Mouse (Mus musculus) liver, adult 2 months (tissue): Measurements from ENCODE around the gene Amh. TPM values are rescaled to one million over a fixed set of nuclear protein-coding genes. Genes with fewer than 3 reads are reported as not detected.

ENCODE experiments used
- DNase-seq: peaks from one replicate; pipeline ENCODE4 v3.0.0-alpha.2; 2011; ENCODE audit warnings: low read depth, low spot score; ENCODE audit errors: extremely low read depth
- H3K27ac ChIP-seq: fragments of 200-500 bp; replicated peaks from 2 replicates; pipeline ENCODE4 v1.5.1; 2012; ENCODE audit warnings: low read depth, mild to moderate bottlenecking, control low read depth, inconsistent platforms, low read length; ENCODE audit not compliant: insufficient read depth
- H3K27me3 ChIP-seq: fragments of 200-500 bp; 2 replicates; pipeline ENCODE4 v1.6.1; 2012; ENCODE audit warnings: mild to moderate bottlenecking, moderate library complexity, low read length, inconsistent platforms; ENCODE audit not compliant: control insufficient read depth, insufficient read depth
- H3K36me3 ChIP-seq: fragments of 200-500 bp; 2 replicates; pipeline ENCODE4 v1.6.1; 2012; ENCODE audit warnings: low read length, inconsistent platforms; ENCODE audit not compliant: control insufficient read depth, insufficient read depth
- H3K4me1 ChIP-seq: fragments of 200-500 bp; 2 replicates; pipeline ENCODE4 v1.6.1; 2011; ENCODE audit warnings: low read length; ENCODE audit not compliant: control insufficient read depth, insufficient read depth
- H3K4me3 ChIP-seq: fragments of 200-500 bp; 2 replicates; pipeline ENCODE4 v1.5.1; 2011; ENCODE audit warnings: low read depth, mild to moderate bottlenecking, control low read depth, low read length, moderate library complexity; ENCODE audit not compliant: insufficient read depth
- H3K79me2 ChIP-seq: fragments of 200-500 bp; 2 replicates; pipeline ENCODE4 v1.6.1; 2012; ENCODE audit warnings: inconsistent platforms, mild to moderate bottlenecking, low read length, moderate library complexity; ENCODE audit not compliant: control insufficient read depth, insufficient read depth
- H3K9ac ChIP-seq: fragments of 200-500 bp; 2 replicates; pipeline ENCODE4 v1.6.1; 2012; ENCODE audit warnings: low read depth, mild to moderate bottlenecking, control low read depth, inconsistent platforms, low read length
- CTCF ChIP-seq: fragments of 200-500 bp; IDR thresholded peaks from 2 replicates; pipeline ENCODE4 v1.5.1; 2011; ENCODE audit warnings: low read depth, low read length, control low read depth
- POLR2A ChIP-seq: fragments of 200-500 bp; IDR thresholded peaks from 2 replicates; pipeline ENCODE4 v1.6.1; 2011; ENCODE audit warnings: low read length, control low read depth; ENCODE audit not compliant: insufficient read depth; ENCODE audit errors: extremely low read depth
- WGBS: fragments of 180-500 bp; shearing (Covaris S2); methylation state at CpG from one replicate; pipeline ENCODE4 v1.1.7; 2018; 5-methylcytosine and 5-hydroxymethylcytosine counted together
- polyA plus RNA-seq: library from polyadenylated mRNA; depleted of rRNA; stranded (reverse); fragments of >200 nt; gene quantifications from 2 replicates; pipeline ENCODE4 v1.2.3, GENCODE M21; 2012
- total RNA-seq: library from RNA; depleted of rRNA; stranded (reverse); fragments of >200 nt; gene quantifications from 2 replicates; pipeline ENCODE4 v1.2.3, GENCODE M21; 2014

Amh gene
- total and polyA plus RNA-seq, 2 experiments = 0.18 to 0.21 TPM

DNA sequence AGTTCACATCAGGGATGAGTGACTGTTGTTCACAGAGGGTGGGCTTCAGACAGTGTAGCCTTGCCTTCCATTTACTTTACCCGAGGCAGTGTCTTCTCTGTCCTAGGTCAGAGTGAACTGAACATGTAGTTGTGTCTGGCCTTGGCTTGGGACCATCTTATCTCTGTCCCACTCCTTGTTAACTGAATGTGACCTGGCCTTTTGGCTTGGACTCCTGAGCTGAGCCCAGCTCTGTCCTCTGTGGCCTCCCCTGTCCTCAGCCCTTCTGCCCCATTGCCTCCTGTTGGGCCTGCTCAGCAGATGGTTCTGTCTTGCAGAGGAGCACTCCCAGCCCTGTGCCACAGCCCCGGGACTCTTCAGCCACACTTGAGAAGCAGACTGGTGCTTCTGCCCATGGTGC lies 17.5 kb upstream of the Amh start:
- WGBS = 77% methylated on average over 2 of the region's 2 CpGs
- no peak for DNase-seq
- H3K27me3 ChIP-seq = no peaks in the 10 kb centered on the region
- no peak overlapping the region for H3K9ac ChIP-seq
- H3K27ac ChIP-seq = no peak overlapping the region
- no peak for TF ChIP-seq CTCF
- no peak for TF ChIP-seq POLR2A
- H3K79me2 ChIP-seq = no peaks in the 10 kb centered on the region
- peaks cover 14% of the 10 kb centered on the region; the same call in 1 of the 2 replicates for H3K36me3 ChIP-seq
- no peaks in the 10 kb centered on the region for H3K4me1 ChIP-seq
- H3K4me3 ChIP-seq = no peak overlapping the region

DNA sequence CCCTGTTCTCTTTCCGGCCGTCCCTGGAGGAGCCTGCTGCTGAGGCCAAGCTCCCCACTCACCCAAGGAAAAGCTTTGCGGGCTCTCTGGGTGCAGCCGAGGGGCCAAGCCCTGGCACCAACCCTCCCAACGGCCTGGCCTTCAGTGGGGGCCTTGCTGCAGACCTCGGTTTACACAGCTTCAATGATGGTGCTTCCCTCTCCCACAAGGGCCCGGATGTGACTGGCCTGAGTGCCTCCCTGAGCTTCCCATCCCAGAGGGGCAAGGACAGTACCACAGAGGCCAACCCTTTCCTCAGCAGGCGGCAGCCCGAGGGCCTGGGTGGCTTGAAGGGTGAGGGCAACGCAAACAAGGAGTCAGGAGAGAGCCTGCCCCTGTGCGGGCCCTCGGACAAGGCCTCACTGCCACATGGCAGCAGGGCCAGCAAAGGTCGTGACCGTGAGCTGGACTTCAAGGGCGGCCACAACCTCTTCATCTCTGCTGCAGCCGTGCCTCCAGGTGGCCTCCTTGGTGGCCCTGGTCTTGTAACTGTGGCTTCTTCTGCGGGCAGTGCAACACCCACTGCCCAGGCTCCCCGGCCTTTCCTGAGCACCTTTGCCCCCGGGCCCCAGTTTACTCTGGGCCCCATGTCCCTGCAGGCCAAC lies 14.2 kb upstream of the Amh start:
- Histone ChIP-seq H3K79me2 (no peaks in the 10 kb centered on the region), H3K9ac (no peak overlapping the region), H3K27me3 (no peaks in the 10 kb centered on the region), H3K27ac (no peak overlapping the region), H3K4me3 (no peak overlapping the region), H3K36me3 (peaks cover 5% of the 10 kb centered on the region; the same call in 1 of the 2 replicates), H3K4me1 (no peaks in the 10 kb centered on the region)
- no peak for DNase-seq
- TF ChIP-seq POLR2A = no peak
- TF ChIP-seq CTCF = no peak
- 90% methylated on average over 19 of the region's 19 CpGs for WGBS

DNA sequence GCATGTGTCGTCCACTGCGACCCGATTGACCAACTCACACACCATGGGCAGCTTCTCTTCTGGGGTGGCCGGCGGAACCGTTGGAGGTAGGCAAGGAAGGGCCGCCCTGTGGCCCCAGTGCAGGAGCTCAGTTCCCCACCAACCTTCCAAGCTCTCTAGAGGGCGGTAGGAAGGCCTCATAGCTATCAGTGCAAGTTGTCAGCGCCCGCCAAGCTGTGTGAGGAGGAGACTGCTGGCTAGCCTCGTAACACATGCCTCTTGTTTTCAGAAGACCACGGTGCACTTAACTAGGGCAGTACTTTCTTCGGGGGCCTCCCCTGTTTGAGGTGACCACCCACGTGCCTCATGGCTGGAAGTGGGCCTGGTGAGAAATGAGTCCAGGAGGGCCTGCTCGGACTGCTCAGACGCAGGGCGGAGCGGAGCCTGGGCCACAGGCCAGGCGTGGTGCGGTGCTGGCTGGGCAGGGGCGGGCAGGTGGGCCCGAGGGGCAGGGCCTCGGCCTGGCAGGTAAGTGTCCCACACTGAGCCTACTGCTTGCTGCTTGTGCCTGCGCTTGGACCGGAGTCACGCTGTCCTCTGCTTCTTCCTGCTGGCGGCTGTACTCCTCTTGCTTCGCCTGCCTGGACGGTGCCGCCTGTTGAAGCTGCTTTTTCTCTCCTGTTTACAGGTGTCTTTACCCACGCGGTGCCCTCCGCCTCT lies 13.4 kb upstream of the Amh start:
- WGBS = 91% methylated on average over 33 of the region's 33 CpGs
- no peak for DNase-seq
- peaks cover 4% of the 10 kb centered on the region; the same call in 1 of the 2 replicates for H3K36me3 ChIP-seq
- no peak overlapping the region for H3K4me3 ChIP-seq
- 0 out of 2 replicates have a peak, but pooled peaks cover 1% of the 10 kb centered on the region for H3K4me1 ChIP-seq
- no peaks in the 10 kb centered on the region for H3K79me2 ChIP-seq
- no peak overlapping the region for H3K9ac ChIP-seq
- no peak for TF ChIP-seq POLR2A
- no peak for TF ChIP-seq CTCF
- H3K27me3 ChIP-seq = no peaks in the 10 kb centered on the region
- H3K27ac ChIP-seq = no peak overlapping the region

DNA sequence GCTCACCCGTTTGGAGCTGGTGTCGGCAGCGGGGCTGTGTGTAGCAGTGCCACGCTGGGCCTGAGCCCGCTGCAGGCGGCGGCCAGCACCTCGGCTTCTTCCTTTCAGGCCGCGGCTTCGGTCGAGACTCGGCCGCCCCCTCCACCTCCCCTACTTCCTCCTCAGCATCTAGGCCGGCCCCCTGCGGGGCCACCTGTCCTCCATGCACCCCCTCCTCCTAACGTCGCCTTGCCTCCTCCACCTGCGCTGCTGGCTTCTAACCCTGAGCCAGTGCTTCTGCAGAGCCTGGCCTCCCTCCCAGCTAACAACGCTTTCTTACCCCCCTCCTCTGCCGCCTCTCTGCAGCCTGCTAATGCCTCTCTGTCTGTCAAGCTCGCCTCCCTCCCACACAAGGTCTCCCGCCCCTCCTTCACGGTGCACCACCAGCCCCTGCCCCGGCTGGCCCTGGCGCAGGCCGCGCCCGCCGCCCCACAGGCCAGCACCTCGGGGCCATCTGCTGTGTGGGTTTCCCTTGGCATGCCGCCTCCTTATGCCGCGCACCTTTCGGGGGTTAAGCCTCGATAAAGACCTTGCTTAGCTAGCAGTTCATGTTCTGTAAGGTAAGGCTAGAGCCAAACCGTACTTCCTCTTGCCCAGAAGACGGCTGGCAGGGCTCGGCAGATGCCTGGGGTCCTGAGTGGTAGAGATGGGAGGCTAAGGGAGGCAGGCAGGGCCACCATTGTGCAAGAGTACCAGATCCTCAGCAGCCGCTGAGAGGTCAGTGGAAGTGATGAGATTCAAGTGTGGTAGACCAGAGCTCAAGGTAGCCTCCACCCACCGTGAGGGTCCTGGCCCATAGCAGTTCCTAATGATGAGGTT lies 12.6 kb upstream of the Amh start:
- DNase-seq = no peak
- peaks cover under 1% of the 10 kb centered on the region; the same call in 1 of the 2 replicates for H3K79me2 ChIP-seq
- TF ChIP-seq POLR2A (no peak), CTCF (no peak)
- WGBS = 89% methylated on average over 40 of the region's 41 CpGs
- H3K36me3 ChIP-seq = peaks cover 4% of the 10 kb centered on the region; the same call in 1 of the 2 replicates
- no peak overlapping the region for H3K9ac ChIP-seq
- H3K4me1 ChIP-seq = peaks cover 7% of the 10 kb centered on the region
- H3K4me3 ChIP-seq = no peak overlapping the region
- no peaks in the 10 kb centered on the region for H3K27me3 ChIP-seq
- no peak overlapping the region for H3K27ac ChIP-seq

DNA sequence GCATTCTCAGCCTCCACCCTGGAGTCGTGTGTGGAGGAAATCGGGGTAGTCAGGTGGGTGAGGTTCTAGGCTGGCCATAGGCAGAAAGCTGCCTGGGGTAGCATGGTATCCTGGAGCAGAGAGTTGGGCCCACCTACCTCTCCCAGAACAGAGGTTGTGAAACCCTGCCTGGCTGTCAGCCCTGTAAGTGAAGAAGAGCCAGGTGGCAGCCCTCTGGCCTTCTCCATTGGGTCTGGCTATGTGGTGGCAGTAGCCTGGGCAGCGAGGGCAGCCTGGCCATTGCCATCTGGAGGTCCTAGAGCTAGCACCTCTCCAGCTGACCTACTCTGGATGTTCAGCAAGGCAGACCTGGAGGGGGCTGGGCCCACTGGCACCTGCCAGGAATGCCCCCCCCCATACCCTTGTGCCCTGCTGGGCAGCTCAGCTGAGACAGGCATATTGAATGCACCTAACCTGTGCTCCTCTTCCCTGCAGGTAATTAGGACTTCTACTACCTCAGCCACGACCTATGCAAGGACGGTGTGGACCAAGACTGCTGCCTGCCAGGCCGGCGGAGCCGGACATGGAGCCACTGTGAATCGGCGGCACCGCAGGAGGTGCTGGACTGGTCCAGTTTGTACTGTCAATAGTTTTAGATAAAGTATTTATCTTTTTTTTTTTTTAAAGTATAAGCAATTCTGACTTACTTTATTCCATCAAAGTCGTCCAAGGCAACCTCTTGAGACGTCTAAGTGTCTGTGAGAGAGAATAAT lies 11.8 kb upstream of the Amh start:
- peaks cover 7% of the 10 kb centered on the region for H3K4me1 ChIP-seq
- TF ChIP-seq POLR2A = no peak
- no peak for TF ChIP-seq CTCF
- no peak overlapping the region for H3K9ac ChIP-seq
- no peak overlapping the region for H3K27ac ChIP-seq
- 88% methylated on average over 13 of the region's 13 CpGs for WGBS
- no peak overlapping the region for H3K4me3 ChIP-seq
- DNase-seq = peak; percentile 53
- H3K36me3 ChIP-seq = peaks cover 4% of the 10 kb centered on the region; the same call in 1 of the 2 replicates
- H3K79me2 ChIP-seq = peaks cover 3% of the 10 kb centered on the region; the same call in 1 of the 2 replicates
- no peaks in the 10 kb centered on the region for H3K27me3 ChIP-seq
